Mouse (Mus musculus) liver, postnatal 0 days (tissue): ENCODE results near the gene Dntt.

ENCODE experiments used
- CTCF ChIP-seq: sonication (generic); IDR thresholded peaks from 2 replicates; pipeline ENCODE4 v1.5.1; 2016; ENCODE audit warnings: antibody characterized with exemption, low read depth
- EP300 ChIP-seq: IDR thresholded peaks from 2 replicates; pipeline ENCODE4 v1.6.1; 2016; ENCODE audit warnings: antibody characterized with exemption, low read depth, mild to moderate bottlenecking

- TF ChIP-seq CTCF (no peak), EP300 (no peak)
These were observed 16.2 kb downstream of the Dntt start for GRCm38 (mm10) chr19:41045091-41045770.
